In the genomic region with DNA sequence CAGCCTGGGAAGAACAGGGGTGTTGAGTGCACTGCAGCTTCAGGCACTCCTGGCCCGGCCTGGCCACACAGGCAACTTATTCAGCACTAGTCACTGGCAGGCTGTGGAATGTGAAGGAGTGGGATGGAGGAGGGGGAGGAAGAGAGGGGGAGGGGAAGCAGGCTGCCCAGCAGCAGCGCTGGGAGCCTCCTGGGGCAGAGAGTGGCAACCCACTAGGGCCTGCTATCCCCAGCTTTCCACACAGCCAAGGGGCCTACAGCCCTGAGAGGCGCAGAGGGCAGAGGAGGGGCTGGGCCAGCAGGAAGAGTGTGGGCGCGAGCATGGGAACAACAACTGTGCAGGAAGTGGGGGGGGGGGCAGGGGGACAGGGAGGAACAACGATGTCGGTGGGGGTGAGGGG, we compare ENCODE assay signal across 8 mouse cellular contexts. TPM values are rescaled to one million over a fixed set of nuclear protein-coding genes. Genes with fewer than 3 reads are reported as not detected.
DNase-seq lines count a peak whose midpoint lies in the region; ATAC-seq lines count a peak whose summit lies in the region.

No protein-coding gene starts in this region.

- H3K4me1 ChIP-seq in kidney, embryonic 15.5 days, result peaks cover 60% of the 10 kb centered on the region
- peaks cover 27% of the 10 kb centered on the region for H3K4me1 ChIP-seq in forebrain, embryonic 15.5 days
- H3K4me1 ChIP-seq in limb, embryonic 10.5 days, result peaks cover 53% of the 10 kb centered on the region
- peaks cover 31% of the 10 kb centered on the region for H3K4me1 ChIP-seq in midbrain, embryonic 12.5 days

- no peaks in the 10 kb centered on the region for H3K27me3 ChIP-seq in kidney, embryonic 15.5 days
- H3K27me3 ChIP-seq in forebrain, embryonic 15.5 days, result no peaks in the 10 kb centered on the region
- no peaks in the 10 kb centered on the region for H3K27me3 ChIP-seq in limb, embryonic 10.5 days (ENCODE audit: low read depth, poor library complexity, severe bottlenecking)
- no peaks in the 10 kb centered on the region for H3K27me3 ChIP-seq in midbrain, embryonic 12.5 days

- peak overlapping the region; percentile 81 for H3K27ac ChIP-seq in kidney, embryonic 15.5 days
- no peak overlapping the region; the same call in 1 of the 2 replicates for H3K27ac ChIP-seq in forebrain, embryonic 15.5 days (replicated peaks)
- peak overlapping the region; percentile 90 for H3K27ac ChIP-seq in limb, embryonic 10.5 days
- peak overlapping the region; percentile 64 for H3K27ac ChIP-seq in midbrain, embryonic 12.5 days (replicated peaks)

- H3K4me3 ChIP-seq in kidney, embryonic 15.5 days (replicated peaks), result peak overlapping the region; percentile 10; the same call in 1 of the 2 replicates
- no peak overlapping the region for H3K4me3 ChIP-seq in forebrain, embryonic 15.5 days
- H3K4me3 ChIP-seq in limb, embryonic 10.5 days, result peak overlapping the region; percentile 37
- H3K4me3 ChIP-seq in midbrain, embryonic 12.5 days, result no peak overlapping the region

- H3K4me2 ChIP-seq in kidney, embryonic 15.5 days, result peak overlapping the region; percentile 46
- no peak overlapping the region for H3K4me2 ChIP-seq in forebrain, embryonic 15.5 days (replicated peaks)
- peak overlapping the region; percentile 21 for H3K4me2 ChIP-seq in midbrain, embryonic 12.5 days (replicated peaks)

- DNase-seq in kidney, adult 8-10 months, result no peak
- DNase-seq in limb, embryonic 10.5 days (ENCODE audit: low spot score), result peak; percentile 77
- DNase-seq in layer of hippocampus, adult 11-12 months (ENCODE audit: low spot score), result no peak
- no peak for DNase-seq in adrenal gland, postnatal 4 days (ENCODE audit: low spot score in 2 of 2)
- no peak for DNase-seq in layer of hippocampus, adult 8-10 months (ENCODE audit: low spot score in 2 of 2)

- ATAC-seq in kidney, embryonic 15.5 days (replicated peaks; ENCODE audit: low FRiP score), result peak; percentile 62
- ATAC-seq in forebrain, embryonic 15.5 days (replicated peaks), result no peak
- ATAC-seq in midbrain, embryonic 12.5 days (ENCODE audit: low FRiP score, low read depth), result peak; percentile 39

- peak overlapping the region; percentile 35; the same call in 1 of the 2 replicates for H3K9ac ChIP-seq in kidney, embryonic 15.5 days
- H3K9ac ChIP-seq in forebrain, embryonic 15.5 days (replicated peaks), result 0 out of 2 replicates have a peak overlapping the region, but pooled peaks have one; percentile 34
- H3K9ac ChIP-seq in midbrain, embryonic 12.5 days (replicated peaks), result 0 out of 2 replicates have a peak overlapping the region, but pooled peaks have one; percentile 39

- no peaks in the 10 kb centered on the region for H3K9me3 ChIP-seq in kidney, embryonic 15.5 days (replicated peaks)
- H3K9me3 ChIP-seq in forebrain, embryonic 15.5 days, result no peaks in the 10 kb centered on the region
- no peaks in the 10 kb centered on the region for H3K9me3 ChIP-seq in limb, embryonic 10.5 days (replicated peaks)
- H3K9me3 ChIP-seq in midbrain, embryonic 12.5 days, result no peaks in the 10 kb centered on the region

- peaks cover 51% of the 10 kb centered on the region for H3K36me3 ChIP-seq in kidney, embryonic 15.5 days
- H3K36me3 ChIP-seq in forebrain, embryonic 15.5 days, result peaks cover 11% of the 10 kb centered on the region; the same call in 1 of the 2 replicates
- H3K36me3 ChIP-seq in limb, embryonic 10.5 days, result peaks cover 61% of the 10 kb centered on the region
- peaks cover 45% of the 10 kb centered on the region for H3K36me3 ChIP-seq in midbrain, embryonic 12.5 days

- 1% methylated on average over 7 of the region's 7 CpGs for WGBS in kidney, embryonic 15.5 days
- WGBS in forebrain, embryonic 15.5 days, result 4% methylated on average over 7 of the region's 7 CpGs
- 2% methylated on average over 7 of the region's 7 CpGs for WGBS in limb, embryonic 10.5 days
- WGBS in midbrain, embryonic 12.5 days, result 13% methylated on average over 7 of the region's 7 CpGs

RNA-seq across cellular contexts. Expression of a gene that starts 3.8 kb away (rescaled TPM):
- 40.2 and 43.1 TPM in 2 replicates for polyA plus RNA-seq in kidney, embryonic 15.5 days (2015; fragmentation: Nextera tagmentation; extraction: Ambion mirVana)
- polyA plus RNA-seq in forebrain, embryonic 15.5 days (2015; fragmentation: Nextera tagmentation; extraction: Ambion mirVana), result 19.5 and 23.3 TPM in 2 replicates
- 43.5 and 48.7 TPM in 2 replicates for polyA plus RNA-seq in limb, embryonic 10.5 days (2016; fragmentation: Nextera tagmentation; extraction: Ambion mirVana)
- 22.3 and 24.8 TPM in 2 replicates for polyA plus RNA-seq in midbrain, embryonic 12.5 days (2016; fragmentation: Nextera tagmentation; extraction: Ambion mirVana)
- 10 to 100 TPM; 42.4 to 45.9 TPM for total RNA-seq in adrenal gland, postnatal 4 days (2021)
- 10 to 100 TPM; 10.4 to 20.8 (median 16.3) TPM for total RNA-seq in layer of hippocampus, adult 8-10 months (2022)

RNA-seq across cellular contexts. Expression of a gene that starts 6.3 kb away (rescaled TPM):
- polyA plus RNA-seq in kidney, embryonic 15.5 days (2015; fragmentation: Nextera tagmentation; extraction: Ambion mirVana), result 8.1 and 8.5 TPM in 2 replicates
- polyA plus RNA-seq in forebrain, embryonic 15.5 days (2015; fragmentation: Nextera tagmentation; extraction: Ambion mirVana), result 1.2 and 1.7 TPM in 2 replicates
- 1.8 TPM in 2 replicates for polyA plus RNA-seq in limb, embryonic 10.5 days (2016; fragmentation: Nextera tagmentation; extraction: Ambion mirVana)
- 1.9 and 3.4 TPM in 2 replicates for polyA plus RNA-seq in midbrain, embryonic 12.5 days (2016; fragmentation: Nextera tagmentation; extraction: Ambion mirVana)
- total RNA-seq in adrenal gland, postnatal 4 days (2021), result 10 to 100 TPM; 25.9 to 26.3 TPM
- 1 to 10 TPM; 3.1 to 7.1 (median 4.5) TPM for total RNA-seq in layer of hippocampus, adult 8-10 months (2022)

RNA-seq across cellular contexts. Expression of a gene that starts 22.7 kb away (rescaled TPM):
- polyA plus RNA-seq in kidney, embryonic 15.5 days (2015; fragmentation: Nextera tagmentation; extraction: Ambion mirVana), result 4.2 and 4.7 TPM in 2 replicates
- 12.9 and 14.3 TPM in 2 replicates for polyA plus RNA-seq in forebrain, embryonic 15.5 days (2015; fragmentation: Nextera tagmentation; extraction: Ambion mirVana)
- 5.2 and 5.9 TPM in 2 replicates for polyA plus RNA-seq in limb, embryonic 10.5 days (2016; fragmentation: Nextera tagmentation; extraction: Ambion mirVana)
- polyA plus RNA-seq in midbrain, embryonic 12.5 days (2016; fragmentation: Nextera tagmentation; extraction: Ambion mirVana), result 11.1 and 11.4 TPM in 2 replicates
- total RNA-seq in adrenal gland, postnatal 4 days (2021), result 1 to 10 TPM; 3.1 TPM
- 1 to 10 TPM; 2.2 to 3.5 (median 2.9) TPM for total RNA-seq in layer of hippocampus, adult 8-10 months (2022)

RNA-seq across cellular contexts. Expression of a gene that starts 41.5 kb away (rescaled TPM):
- 166 and 178 TPM in 2 replicates for polyA plus RNA-seq in kidney, embryonic 15.5 days (2015; fragmentation: Nextera tagmentation; extraction: Ambion mirVana)
- polyA plus RNA-seq in forebrain, embryonic 15.5 days (2015; fragmentation: Nextera tagmentation; extraction: Ambion mirVana), result 120 and 137 TPM in 2 replicates
- polyA plus RNA-seq in limb, embryonic 10.5 days (2016; fragmentation: Nextera tagmentation; extraction: Ambion mirVana), result 223 and 240 TPM in 2 replicates
- polyA plus RNA-seq in midbrain, embryonic 12.5 days (2016; fragmentation: Nextera tagmentation; extraction: Ambion mirVana), result 171 and 185 TPM in 2 replicates
- total RNA-seq in adrenal gland, postnatal 4 days (2021), result 100 to 1,000 TPM; 158 to 169 TPM
- 100 to 1,000 TPM in 1 of 4 experiments, 10 to 100 TPM in 3; 89.6 to 135 (median 97.5) TPM for total RNA-seq in layer of hippocampus, adult 8-10 months (2022)

RNA-seq across cellular contexts. Expression of a gene that starts 53.3 kb away (rescaled TPM):
- 13.4 and 15.5 TPM in 2 replicates for polyA plus RNA-seq in kidney, embryonic 15.5 days (2015; fragmentation: Nextera tagmentation; extraction: Ambion mirVana)
- polyA plus RNA-seq in forebrain, embryonic 15.5 days (2015; fragmentation: Nextera tagmentation; extraction: Ambion mirVana), result 9.1 and 10.1 TPM in 2 replicates
- polyA plus RNA-seq in limb, embryonic 10.5 days (2016; fragmentation: Nextera tagmentation; extraction: Ambion mirVana), result 1.3 and 1.7 TPM in 2 replicates
- 3.6 and 3.8 TPM in 2 replicates for polyA plus RNA-seq in midbrain, embryonic 12.5 days (2016; fragmentation: Nextera tagmentation; extraction: Ambion mirVana)
- 10 to 100 TPM; 11.4 TPM for total RNA-seq in adrenal gland, postnatal 4 days (2021)
- total RNA-seq in layer of hippocampus, adult 8-10 months (2022), result 1 to 10 TPM; 4.4 to 6.0 (median 5.4) TPM

Comparison
In these comparisons a context has a peak if more than half of its experiments do, and no peak if none do; other contexts are left out.
1. H3K4me3 ChIP-seq: peak in kidney, embryonic 15.5 days (single experiment) and limb, embryonic 10.5 days (single experiment); none in forebrain, embryonic 15.5 days (single experiment) and midbrain, embryonic 12.5 days (single experiment).
2. Peak in every context shown above with its lines, with median percentiles within 50 percentile points of each other: H3K9ac ChIP-seq.